Mouse (Mus musculus) ES-Bruce4 (cell line): ENCODE measurements around the gene Mecom. TPM values are rescaled to one million over a fixed set of nuclear protein-coding genes. Genes with fewer than 3 reads are reported as not detected.

Experiments
- H3K27ac ChIP-seq: 2 replicates; pipeline ENCODE4 v1.5.1; 2012; ENCODE audit warnings: low read length, inconsistent platforms; ENCODE audit not compliant: insufficient read depth
- H3K27me3 ChIP-seq: 2 replicates; pipeline ENCODE4 v1.6.1; 2012; ENCODE audit warnings: mild to moderate bottlenecking, low read length, inconsistent platforms; ENCODE audit not compliant: control insufficient read depth, poor library complexity, insufficient read depth, severe bottlenecking
- H3K36me3 ChIP-seq: 2 replicates; pipeline ENCODE4 v1.6.1; 2012; ENCODE audit warnings: inconsistent platforms, mild to moderate bottlenecking, low read length, moderate library complexity; ENCODE audit not compliant: control insufficient read depth, poor library complexity, insufficient read depth, severe bottlenecking
- H3K4me1 ChIP-seq: one replicate; pipeline ENCODE4 v1.8.1; 2011; ENCODE audit warnings: low read length; ENCODE audit not compliant: control insufficient read depth, insufficient read depth
- H3K4me3 ChIP-seq: 2 replicates; pipeline ENCODE4 v1.5.1; 2011; ENCODE audit warnings: low read depth, mild to moderate bottlenecking, low read length
- H3K9ac ChIP-seq: 2 replicates; pipeline ENCODE4 v1.6.1; 2012; ENCODE audit warnings: low read depth, mild to moderate bottlenecking, inconsistent platforms; ENCODE audit not compliant: poor library complexity, severe bottlenecking
- H3K9me3 ChIP-seq: replicated peaks from 2 replicates; pipeline ENCODE4 v1.6.1; 2012; ENCODE audit warnings: mild to moderate bottlenecking, low read length, inconsistent platforms; ENCODE audit not compliant: control insufficient read depth, poor library complexity, insufficient read depth, severe bottlenecking
- CTCF ChIP-seq: IDR thresholded peaks from one replicate; pipeline ENCODE4 v1.8.1; 2011; ENCODE audit warnings: low read depth, low read length
- EP300 ChIP-seq: IDR thresholded peaks from 2 replicates; pipeline ENCODE4 v1.6.1; 2011; ENCODE audit warnings: low read depth, low read length; ENCODE audit not compliant: insufficient read depth
- POLR2A ChIP-seq: IDR thresholded peaks from one replicate; pipeline ENCODE4 v1.8.1; 2011; ENCODE audit warnings: low read length; ENCODE audit not compliant: insufficient read depth
- polyA plus RNA-seq: library from polyadenylated mRNA; stranded (reverse); fragments of >200 nt; gene quantifications from 2 replicates; pipeline ENCODE4 v1.2.4, GENCODE M21; 2011; ENCODE audit warnings: low read depth; ENCODE audit not compliant: missing spikeins, insufficient read depth, insufficient read length

The Mecom gene
- polyA plus RNA-seq, 1 experiment = 0.24 TPM

DNA sequence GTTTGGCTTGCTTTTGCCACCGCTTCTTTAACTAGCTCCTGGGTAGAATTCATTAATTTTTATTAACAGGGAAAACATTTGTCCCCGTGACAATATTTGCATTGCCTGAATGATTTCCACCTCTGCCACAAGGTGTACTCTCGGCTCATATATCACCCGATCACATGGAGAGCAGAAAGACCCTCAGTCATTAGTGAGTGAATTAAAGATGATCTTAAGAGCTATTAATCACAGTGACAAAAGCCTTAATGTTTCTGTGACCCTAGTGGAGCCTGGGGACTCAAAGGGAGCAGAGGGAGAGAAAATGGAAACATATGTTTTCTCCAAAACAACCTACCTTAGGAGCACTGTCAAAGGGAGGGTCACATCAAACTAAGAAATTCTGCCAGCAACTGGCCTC is 261.3 kb downstream of the Mecom start:
- TF ChIP-seq EP300 (no peak), CTCF (no peak), POLR2A (no peak)
- no peak overlapping the region for H3K4me3 ChIP-seq
- H3K27ac ChIP-seq = no peak overlapping the region
- no peaks in the 10 kb centered on the region for H3K27me3 ChIP-seq
- H3K36me3 ChIP-seq = no peaks in the 10 kb centered on the region
- H3K9me3 ChIP-seq = no peaks in the 10 kb centered on the region
- H3K9ac ChIP-seq = no peak overlapping the region
- no peaks in the 10 kb centered on the region for H3K4me1 ChIP-seq

DNA sequence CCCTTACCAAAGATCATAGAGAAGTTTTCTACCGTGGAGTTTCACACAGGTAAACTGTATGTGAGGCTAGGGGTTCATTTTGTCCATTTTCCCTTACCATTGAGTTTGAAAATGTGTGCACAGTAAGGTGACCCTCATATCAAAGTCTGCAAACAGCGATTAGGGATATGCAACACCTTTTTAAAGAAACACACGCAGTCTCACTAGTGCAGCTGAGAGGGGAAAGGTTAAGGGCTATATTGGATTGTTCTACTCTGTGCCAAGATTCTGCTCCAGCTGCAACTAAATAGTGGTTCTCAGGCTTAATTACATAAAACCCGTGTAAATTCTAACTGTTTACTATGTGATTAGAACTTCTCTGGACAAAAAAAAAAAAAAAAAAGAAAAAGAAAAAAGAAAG is 263.7 kb downstream of the Mecom start:
- Histone ChIP-seq H3K9me3 (no peaks in the 10 kb centered on the region), H3K36me3 (no peaks in the 10 kb centered on the region), H3K4me1 (no peaks in the 10 kb centered on the region), H3K9ac (no peak overlapping the region), H3K27ac (no peak overlapping the region), H3K27me3 (no peaks in the 10 kb centered on the region), H3K4me3 (no peak overlapping the region)
- no peak for TF ChIP-seq POLR2A
- no peak for TF ChIP-seq CTCF
- no peak for TF ChIP-seq EP300

DNA sequence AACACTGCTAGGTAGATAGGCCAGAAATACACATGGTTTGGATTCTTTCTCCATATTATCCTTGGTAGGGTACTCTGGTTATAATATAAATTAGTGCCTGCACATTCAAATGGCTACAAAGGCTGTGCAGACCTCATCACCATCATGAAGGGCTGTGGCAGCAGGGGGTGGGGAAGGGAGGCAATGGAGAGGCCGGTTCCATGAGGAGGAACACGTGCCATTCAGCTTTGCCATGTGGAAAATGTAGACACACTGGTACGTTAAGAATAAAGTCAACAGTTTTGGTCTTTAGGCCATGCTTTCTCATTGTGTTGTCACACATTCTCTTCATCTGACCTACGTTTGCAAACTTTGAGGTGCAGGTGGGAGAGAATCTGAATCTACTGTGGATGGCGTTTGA is 264.2 kb downstream of the Mecom start:
- Histone ChIP-seq H3K4me3 (no peak overlapping the region), H3K27ac (no peak overlapping the region), H3K27me3 (no peaks in the 10 kb centered on the region), H3K4me1 (no peaks in the 10 kb centered on the region), H3K36me3 (no peaks in the 10 kb centered on the region), H3K9me3 (no peaks in the 10 kb centered on the region), H3K9ac (no peak overlapping the region)
- TF ChIP-seq CTCF = no peak
- no peak for TF ChIP-seq EP300
- TF ChIP-seq POLR2A = no peak

DNA sequence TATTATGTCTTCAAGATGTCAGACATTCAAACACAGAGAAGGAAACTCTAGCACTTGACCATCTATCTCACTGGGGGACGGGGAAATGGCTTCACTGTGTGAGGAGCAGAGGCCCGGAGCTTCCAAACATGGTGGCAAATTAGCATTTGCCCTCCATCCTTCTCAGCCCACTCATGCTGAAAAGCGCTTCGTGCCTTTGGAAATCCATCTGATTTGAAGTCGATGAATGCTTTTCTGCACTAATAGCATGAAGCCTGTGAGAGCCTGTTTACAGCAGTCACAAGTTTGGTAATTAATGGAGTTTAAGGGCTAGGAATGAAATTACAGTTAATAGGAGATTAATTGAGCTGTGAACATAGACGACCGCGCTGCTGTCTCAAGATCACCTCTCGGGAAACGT is 270.2 kb downstream of the Mecom start:
- Histone ChIP-seq H3K9ac (no peak overlapping the region), H3K9me3 (no peaks in the 10 kb centered on the region), H3K27ac (no peak overlapping the region), H3K36me3 (no peaks in the 10 kb centered on the region), H3K4me3 (no peak overlapping the region), H3K27me3 (no peaks in the 10 kb centered on the region), H3K4me1 (no peaks in the 10 kb centered on the region)
- no peak for TF ChIP-seq EP300
- TF ChIP-seq CTCF = no peak
- no peak for TF ChIP-seq POLR2A

DNA sequence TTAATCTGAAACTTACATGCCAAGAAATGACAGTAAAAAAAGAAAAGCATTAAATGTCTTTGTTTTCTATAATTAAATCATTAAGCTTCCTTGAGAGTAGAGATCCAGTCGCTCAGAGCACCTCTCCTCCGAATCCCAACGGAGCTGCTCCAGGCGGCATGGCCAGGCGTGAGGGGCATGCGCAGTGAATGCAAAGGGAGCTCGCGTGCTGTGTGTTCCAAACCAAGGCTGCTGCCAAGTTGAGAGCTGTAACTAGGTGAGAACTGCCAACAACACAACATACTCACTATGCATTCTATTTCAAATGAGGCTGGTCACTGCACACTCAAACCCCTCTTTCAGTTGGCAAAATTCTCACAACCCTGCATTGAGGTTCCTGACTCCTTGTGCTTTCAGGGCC is 271.7 kb downstream of the Mecom start:
- Histone ChIP-seq H3K4me1 (no peaks in the 10 kb centered on the region), H3K36me3 (no peaks in the 10 kb centered on the region), H3K4me3 (no peak overlapping the region), H3K27me3 (no peaks in the 10 kb centered on the region), H3K27ac (no peak overlapping the region), H3K9me3 (no peaks in the 10 kb centered on the region), H3K9ac (no peak overlapping the region)
- TF ChIP-seq EP300 (no peak), POLR2A (no peak), CTCF (no peak)

DNA sequence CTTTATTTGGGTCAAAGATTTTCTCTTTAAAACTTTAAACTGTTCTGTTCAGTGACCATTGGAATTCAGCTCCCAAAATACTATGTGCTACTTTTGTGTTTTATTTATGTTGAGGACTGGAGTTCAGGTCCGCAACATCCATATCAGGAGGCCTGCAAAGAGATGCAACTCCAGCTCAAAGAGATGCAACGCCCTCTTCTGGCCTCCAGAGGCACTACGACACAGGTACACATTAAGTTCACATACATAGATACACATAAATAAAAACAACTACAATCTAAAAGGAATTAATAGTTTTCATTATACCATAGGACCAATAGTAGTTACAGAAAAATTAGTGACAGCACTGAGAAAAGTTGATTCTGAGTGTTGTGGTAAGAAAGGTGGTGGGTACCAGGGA is 278.6 kb downstream of the Mecom start:
- H3K27me3 ChIP-seq = no peaks in the 10 kb centered on the region
- no peak overlapping the region for H3K4me3 ChIP-seq
- no peak overlapping the region for H3K9ac ChIP-seq
- TF ChIP-seq CTCF (peak; percentile 24), POLR2A (no peak)
- no peaks in the 10 kb centered on the region for H3K4me1 ChIP-seq
- H3K36me3 ChIP-seq = no peaks in the 10 kb centered on the region
- no peak overlapping the region for H3K27ac ChIP-seq
- H3K9me3 ChIP-seq = no peaks in the 10 kb centered on the region

DNA sequence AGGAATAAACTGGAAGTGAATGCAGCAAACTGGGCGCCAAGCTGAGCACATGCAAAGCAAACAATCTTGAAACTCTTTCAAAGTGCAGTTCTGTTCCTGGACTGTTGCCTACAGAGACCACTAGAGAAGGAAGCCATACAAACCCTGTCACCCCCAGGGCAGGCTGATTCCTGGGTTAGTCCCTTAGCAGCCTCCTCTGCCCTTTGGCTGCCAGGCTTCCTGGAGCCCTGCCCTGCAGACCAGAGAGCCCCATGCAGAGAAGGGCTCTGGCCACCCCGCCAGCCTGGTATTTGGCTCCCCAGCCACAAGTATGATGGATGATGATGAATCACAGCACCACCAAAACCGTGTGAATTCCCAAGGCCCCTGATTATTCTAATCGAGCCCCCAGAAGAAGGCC is 286.9 kb downstream of the Mecom start:
- Histone ChIP-seq H3K36me3 (no peaks in the 10 kb centered on the region), H3K4me3 (no peak overlapping the region), H3K27ac (no peak overlapping the region), H3K27me3 (no peaks in the 10 kb centered on the region), H3K9ac (no peak overlapping the region), H3K9me3 (no peaks in the 10 kb centered on the region), H3K4me1 (no peaks in the 10 kb centered on the region)
- no peak for TF ChIP-seq EP300
- TF ChIP-seq POLR2A = no peak
- no peak for TF ChIP-seq CTCF
